Mouse (Mus musculus) urinary bladder, adult 2 months (tissue): ENCODE results near the gene 1810065E05Rik. TPM values are rescaled to one million over a fixed set of nuclear protein-coding genes. Genes with fewer than 3 reads are reported as not detected.

Experiments used
- DNase-seq: peaks from one replicate; pipeline ENCODE4 v3.0.0; 2022; ENCODE audit warnings: low spot score
- polyA plus RNA-seq: library from polyadenylated mRNA; depleted of rRNA; stranded (reverse); fragments of >200 nt; gene quantifications from 2 replicates; pipeline ENCODE4 v1.2.3, GENCODE M21; 2012; rRNA removed

The 1810065E05Rik gene
- 0.07 TPM in 1 of 2 replicates, not detected in the other for polyA plus RNA-seq

- DNase-seq: no peak
Measured at GRCm38 (mm10) chr11:58420815-58421214, at the start of gene 1810065E05Rik. TSS of gene 1810065E05Rik (plus strand) at chr11:58421111.

DNA sequence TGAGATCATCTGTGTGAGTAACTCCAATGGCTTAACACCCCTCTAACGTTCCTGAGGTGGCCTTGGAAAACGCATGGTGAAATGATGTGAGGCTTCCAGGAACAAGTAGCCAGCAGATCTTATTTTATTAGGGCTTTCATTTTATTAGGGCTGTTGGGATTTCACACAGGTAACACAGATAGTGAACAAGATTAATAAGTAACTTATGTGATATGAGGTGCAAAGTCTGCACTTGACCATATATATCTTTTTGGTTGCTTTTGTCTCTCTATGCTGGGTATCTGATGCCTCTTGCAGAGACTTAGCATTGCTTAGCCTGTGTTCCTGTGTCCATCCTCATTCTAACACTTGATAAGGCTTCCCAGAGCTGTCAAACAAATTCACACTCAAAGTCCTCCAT, 43.6 kb upstream of the 1810065E05Rik start:
- DNase-seq: no peak

- DNase-seq: no peak
Measured at GRCm38 (mm10) chr11:58377686-58378085, 43.2 kb upstream of the 1810065E05Rik start.

- DNase-seq: no peak
Measured at GRCm38 (mm10) chr11:58378763-58379278, 42.1 kb upstream of the 1810065E05Rik start, which contains the start of gene Lypd8. TSS of gene Lypd8 (plus strand) at chr11:58379043.

DNA sequence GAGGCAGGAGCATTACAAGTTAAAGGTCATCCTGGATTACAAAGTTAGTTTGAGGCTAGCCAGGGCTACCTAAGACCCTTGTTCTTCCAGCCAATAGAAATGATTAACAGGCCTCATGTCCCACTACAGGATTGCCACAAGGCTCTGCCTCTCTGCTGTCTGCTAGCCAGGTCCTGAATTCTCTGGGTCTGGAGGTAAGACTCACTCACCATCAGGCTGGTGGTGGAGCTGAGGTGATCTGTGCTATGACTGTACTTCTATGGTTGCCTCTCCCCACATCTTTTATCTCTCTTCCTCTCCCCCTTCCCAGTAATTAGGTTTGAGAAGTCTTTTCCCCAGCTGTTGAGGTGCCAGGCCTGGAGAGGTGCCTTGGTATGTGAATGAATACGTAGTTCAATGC, 41.4 kb upstream of the 1810065E05Rik start:
- no peak for DNase-seq

DNA sequence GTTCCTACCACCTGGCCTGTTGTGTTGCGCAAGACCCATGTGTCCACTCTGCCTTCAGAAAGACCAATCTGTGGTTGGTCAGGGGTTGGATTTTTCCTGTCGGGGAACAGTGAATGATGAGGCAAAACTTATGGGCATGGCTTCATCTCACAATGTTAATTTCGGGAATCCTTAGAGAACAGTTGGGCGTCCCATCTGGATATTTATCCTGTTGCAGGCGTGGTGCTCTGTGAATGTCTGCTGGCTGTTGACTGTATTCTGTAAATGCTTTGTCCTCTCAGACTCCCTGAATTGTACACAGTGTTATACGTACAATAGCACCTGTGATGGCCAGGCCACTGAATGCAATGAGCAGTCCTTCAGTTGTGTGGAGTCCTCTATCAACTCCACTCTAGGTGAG, 38.4 kb upstream of the 1810065E05Rik start:
- no peak for DNase-seq

GRCm38 (mm10) chr11:58399985-58400645, 20.8 kb upstream of the 1810065E05Rik start:
- no peak for DNase-seq

- DNase-seq: no peak
Measured at GRCm38 (mm10) chr11:58400655-58401054, 20.3 kb upstream of the 1810065E05Rik start.

DNA sequence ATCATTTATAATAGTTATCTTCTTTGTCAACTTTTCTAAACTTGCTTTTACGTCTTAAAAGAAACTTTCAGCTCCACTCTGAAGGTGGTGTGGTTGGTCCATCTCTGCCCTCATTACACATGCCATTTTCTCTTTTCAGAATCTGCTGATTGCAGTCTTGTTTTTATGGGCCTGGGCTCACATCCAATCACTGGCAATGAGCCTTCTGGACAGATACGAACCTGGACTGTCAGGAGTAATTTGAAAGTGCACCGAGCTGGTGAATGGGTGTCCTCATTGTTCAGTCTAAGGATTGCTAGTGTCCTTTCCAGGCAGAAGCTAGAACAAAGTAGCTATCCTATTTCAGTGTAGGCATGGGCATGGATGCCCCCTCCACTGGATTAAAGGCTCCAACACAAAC, 12.8 kb upstream of the 1810065E05Rik start:
- DNase-seq: no peak

DNA sequence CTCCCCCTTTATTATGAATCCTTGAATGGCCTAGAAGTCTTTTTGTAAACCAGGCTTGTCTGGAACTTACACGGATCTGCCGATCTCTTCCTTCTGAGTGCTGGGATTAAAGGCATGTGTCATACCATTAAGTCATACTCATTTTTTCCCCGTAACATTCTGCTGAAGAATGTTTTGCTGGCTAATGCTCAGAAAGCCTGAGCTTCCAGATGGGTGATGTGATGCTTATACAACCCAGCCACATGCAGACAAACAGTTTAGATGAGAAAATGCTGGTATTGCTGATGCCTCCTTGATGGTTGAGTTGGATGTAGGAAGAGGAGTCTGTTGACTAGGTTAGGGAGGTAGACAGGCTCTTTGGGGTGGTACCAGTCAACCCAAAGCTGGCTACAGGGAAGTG, 2.6 kb upstream of the 1810065E05Rik start:
- DNase-seq: no peak

DNA sequence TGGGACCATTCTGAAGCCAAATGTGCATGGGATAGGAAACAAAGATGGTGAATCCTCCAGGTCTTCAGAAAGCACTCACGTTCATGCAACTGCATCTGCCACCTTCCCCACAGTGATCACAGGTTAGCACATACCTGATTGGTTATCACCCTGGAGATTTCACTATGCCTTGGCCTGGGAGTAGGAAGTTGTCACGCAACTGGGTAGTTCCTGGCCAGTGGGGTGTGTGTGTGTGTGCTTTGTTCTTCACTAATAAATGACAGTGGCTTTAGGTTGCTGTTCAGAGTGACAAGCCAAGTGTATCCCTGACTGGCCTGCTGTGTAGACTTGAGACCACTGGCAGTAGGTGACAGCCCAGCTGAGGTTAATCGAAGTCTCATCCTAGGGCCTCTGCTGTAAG, 11.3 kb downstream of the 1810065E05Rik start, which contains the start of gene Gm12253:
TSS of gene Gm12253 (plus strand) at position 301 of the 400 bp plus-strand sequence.
- DNase-seq: no peak

DNA sequence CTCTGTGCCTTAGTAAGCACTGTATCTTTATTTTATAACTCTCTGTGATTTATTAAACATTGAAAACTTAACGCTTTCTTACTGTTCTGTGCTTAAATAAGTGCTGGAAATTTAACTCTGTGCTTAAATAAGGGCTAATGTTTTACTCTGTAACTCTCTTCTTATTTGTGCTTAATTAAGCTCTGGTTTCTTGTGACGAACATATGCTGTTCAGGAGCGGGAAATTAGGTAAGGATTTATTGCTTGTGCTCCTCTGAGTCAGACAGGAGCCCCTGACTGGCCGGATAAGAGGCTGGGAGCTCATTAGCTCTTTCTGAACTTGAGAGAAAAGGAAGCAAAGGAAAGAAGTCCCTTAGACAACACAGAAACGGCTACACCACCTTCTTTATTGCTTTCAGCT, 17.0 kb downstream of the 1810065E05Rik start:
- DNase-seq: no peak

DNA sequence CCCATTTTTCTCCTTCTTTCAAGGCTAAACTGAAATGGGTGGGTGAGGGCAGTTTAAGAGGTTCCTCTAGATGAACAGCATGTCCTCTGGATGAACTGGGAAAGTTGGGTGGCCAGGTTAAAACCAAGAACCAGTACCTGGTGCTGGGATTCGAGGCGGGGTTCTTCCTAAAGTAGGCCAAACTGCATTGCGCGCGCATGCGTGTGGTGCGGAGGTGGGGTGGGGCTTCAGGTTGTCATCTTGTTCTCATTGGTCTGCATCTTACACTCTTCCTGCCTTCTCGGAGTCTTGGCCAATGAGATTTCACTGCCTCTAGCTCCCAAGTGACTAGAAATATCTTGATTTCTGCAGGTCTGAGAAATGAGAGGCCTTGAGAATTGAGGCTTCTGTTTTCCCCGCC, 31.8 kb downstream of the 1810065E05Rik start, which contains the start of gene Lypd9:
TSS of gene Lypd9 (minus strand) at position 165 of the 400 bp plus-strand sequence.
- no peak for DNase-seq

DNA sequence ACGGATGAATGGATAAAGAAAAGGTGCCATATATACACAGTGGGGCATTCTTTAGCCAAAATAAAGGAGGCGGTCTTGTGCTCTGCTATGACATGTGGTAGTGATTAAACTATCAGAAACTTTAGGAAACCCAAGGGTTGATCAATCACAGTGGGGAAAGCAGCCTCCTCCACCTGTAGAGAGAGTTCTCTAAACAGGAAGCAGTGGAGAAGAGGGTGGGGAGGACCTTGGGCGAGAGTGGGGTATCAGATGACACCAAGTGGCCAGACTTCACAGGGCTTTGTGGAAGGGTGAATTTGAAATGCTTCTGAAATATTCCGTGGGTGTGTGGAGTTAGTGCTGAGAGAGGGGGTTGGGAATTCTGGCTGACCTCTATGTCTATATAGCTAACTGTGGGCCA, 32.7 kb downstream of the 1810065E05Rik start:
- no peak for DNase-seq

- DNase-seq: no peak
Measured at GRCm38 (mm10) chr11:58462170-58462569, 41.3 kb downstream of the 1810065E05Rik start, which contains the start of gene Olfr30. TSS of gene Olfr30 (minus strand) at chr11:58462270.

Other genes starting within 250 kb of the 1810065E05Rik start
- gene Mrpl22, start 249.4 kb upstream of the 1810065E05Rik start, polyA plus RNA-seq: 50.3 and 66.3 TPM in 2 replicates
- 23.8 and 57.1 TPM in 2 replicates for gene Igtp, start 221.6 kb upstream of the 1810065E05Rik start, polyA plus RNA-seq
- gene Irgm2, start 221.5 kb upstream of the 1810065E05Rik start, polyA plus RNA-seq: 22.1 and 54.2 TPM in 2 replicates
- 0.04 TPM in 1 of 2 replicates, not detected in the other for gene 4930438A08Rik, start 146.3 kb upstream of the 1810065E05Rik start, polyA plus RNA-seq
- 30.9 and 46.0 TPM in 2 replicates for gene Zfp692, start 114.0 kb upstream of the 1810065E05Rik start, polyA plus RNA-seq
- gene Zfp672, start 90.8 kb upstream of the 1810065E05Rik start, polyA plus RNA-seq: 43.2 and 48.6 TPM in 2 replicates
- 22.0 and 23.9 TPM in 2 replicates for gene Sh3bp5l, start 90.4 kb upstream of the 1810065E05Rik start, polyA plus RNA-seq
- gene Lypd8, start 42.1 kb upstream of the 1810065E05Rik start, polyA plus RNA-seq: 1.8 TPM in 2 replicates
- gene Gm12253, start 11.4 kb downstream of the 1810065E05Rik start, polyA plus RNA-seq: not detected in 2 replicates
- gene Lypd9, start 31.8 kb downstream of the 1810065E05Rik start, polyA plus RNA-seq: not detected in 2 replicates
- gene Olfr30, start 41.2 kb downstream of the 1810065E05Rik start, polyA plus RNA-seq: not detected in 2 replicates
- gene Olfr332, start 71.4 kb downstream of the 1810065E05Rik start, polyA plus RNA-seq: not detected in 2 replicates
- gene Olfr331, start 81.5 kb downstream of the 1810065E05Rik start, polyA plus RNA-seq: not detected in 2 replicates
- gene Olfr330, start 113.7 kb downstream of the 1810065E05Rik start, polyA plus RNA-seq: not detected in 2 replicates
- not detected in 2 replicates for gene Olfr329-ps, start 125.3 kb downstream of the 1810065E05Rik start, polyA plus RNA-seq
- not detected in 2 replicates for gene Olfr328, start 134.5 kb downstream of the 1810065E05Rik start, polyA plus RNA-seq
- gene Olfr224, start 149.4 kb downstream of the 1810065E05Rik start, polyA plus RNA-seq: not detected in 2 replicates
- gene Olfr325, start 156.6 kb downstream of the 1810065E05Rik start, polyA plus RNA-seq: not detected in 2 replicates
- gene Olfr324, start 174.0 kb downstream of the 1810065E05Rik start, polyA plus RNA-seq: not detected in 2 replicates
- not detected in 2 replicates for gene 2210407C18Rik, start 195.0 kb downstream of the 1810065E05Rik start, polyA plus RNA-seq
- gene Olfr323, start 209.4 kb downstream of the 1810065E05Rik start, polyA plus RNA-seq: not detected in 2 replicates
- gene Trim58, start 219.4 kb downstream of the 1810065E05Rik start, polyA plus RNA-seq: not detected in 2 replicates
- not detected in 2 replicates for gene Olfr322, start 237.7 kb downstream of the 1810065E05Rik start, polyA plus RNA-seq